Mouse (Mus musculus) embryo, embryonic 9.5 days (tissue): Measurements from ENCODE around the gene Col5a3.
A peak's percentile ranks its signal among the peaks of the same experiment; 100 is the strongest.

Experiments
- DNase-seq: peaks from one replicate; pipeline ENCODE4 v3.0.0-alpha.2; 2017; ENCODE audit errors: extremely low spot score

Gene Col5a3

DNA sequence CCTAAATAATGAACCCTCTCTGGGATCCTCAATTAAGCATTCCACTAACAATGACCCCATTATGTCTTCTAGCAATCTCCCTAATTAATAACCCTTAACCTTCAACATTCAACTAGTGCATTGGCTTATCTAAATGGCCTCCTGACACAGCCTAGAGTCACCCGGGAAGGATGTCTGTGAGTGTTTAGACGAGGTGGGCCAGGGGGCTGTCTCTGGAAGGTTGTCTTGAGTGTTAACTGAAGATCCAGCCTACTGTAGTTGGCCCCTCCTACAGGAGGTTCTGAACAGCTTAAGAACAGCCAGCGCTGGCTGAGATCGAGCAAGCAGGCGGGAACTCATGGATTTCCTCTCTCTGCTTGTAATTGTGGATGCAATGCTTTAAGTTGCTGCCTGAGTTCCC lies 9.2 kb downstream of the Col5a3 start:
- DNase-seq, result no peak

DNA sequence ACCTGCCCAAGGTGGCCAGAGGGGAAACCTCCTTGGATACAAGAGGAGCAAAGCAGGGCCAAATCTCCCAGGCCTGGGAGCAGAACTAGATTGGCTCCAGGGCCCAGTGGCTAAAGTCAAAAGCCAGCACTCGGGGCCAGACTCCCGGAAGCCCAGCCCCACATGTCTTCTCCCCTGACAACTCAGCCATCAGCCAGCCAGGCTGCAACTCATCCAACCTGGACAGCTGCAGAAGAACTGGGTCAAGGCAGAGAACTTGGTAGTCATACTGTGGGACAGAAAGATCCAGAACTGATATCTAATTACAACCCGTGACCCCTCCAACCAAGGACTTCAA lies 9.7 kb downstream of the Col5a3 start:
- DNase-seq, result no peak

DNA sequence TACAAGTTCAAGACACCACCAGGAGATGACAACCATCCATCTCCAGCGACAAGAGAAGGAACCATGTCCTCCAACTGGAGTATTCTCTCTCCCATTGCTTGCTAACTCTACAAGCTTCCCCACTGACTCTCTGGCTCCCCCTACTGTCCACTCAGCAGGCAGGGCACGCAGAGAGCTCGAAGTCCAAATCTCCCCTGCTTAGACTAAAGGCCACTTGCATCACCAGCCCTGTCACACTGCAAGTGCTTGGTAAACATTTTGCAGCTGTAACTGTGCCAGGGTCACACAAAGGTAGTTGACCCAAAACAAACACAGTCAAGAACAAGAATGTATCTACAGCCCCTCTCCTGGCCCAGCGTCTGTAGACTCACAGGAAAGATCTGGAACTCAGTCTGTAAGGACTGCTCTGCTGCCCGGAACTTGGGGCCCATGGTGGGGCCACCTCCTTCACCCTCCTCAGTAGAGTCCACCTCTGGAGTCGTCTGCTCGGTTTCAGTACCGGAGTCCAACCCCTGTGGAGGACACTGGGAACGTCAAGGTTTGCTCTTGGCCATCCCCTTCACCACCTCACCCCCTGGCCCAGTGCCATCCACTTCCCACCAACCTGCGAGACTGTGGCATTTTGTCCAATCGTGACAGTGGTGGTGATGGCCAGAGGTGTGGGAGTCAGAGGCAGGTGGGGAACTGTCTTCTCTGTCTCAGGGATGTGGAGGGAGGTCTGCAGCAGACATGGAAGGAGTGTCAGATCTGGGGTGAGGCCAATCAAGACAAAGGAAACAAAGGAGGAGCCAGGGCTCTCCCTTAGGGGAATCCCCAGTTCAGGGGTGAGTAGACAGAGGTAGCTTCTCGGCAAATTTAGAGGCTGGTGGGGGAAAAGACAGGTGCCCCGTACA lies 10.4 kb downstream of the Col5a3 start:
- peak; percentile 25 for DNase-seq

DNA sequence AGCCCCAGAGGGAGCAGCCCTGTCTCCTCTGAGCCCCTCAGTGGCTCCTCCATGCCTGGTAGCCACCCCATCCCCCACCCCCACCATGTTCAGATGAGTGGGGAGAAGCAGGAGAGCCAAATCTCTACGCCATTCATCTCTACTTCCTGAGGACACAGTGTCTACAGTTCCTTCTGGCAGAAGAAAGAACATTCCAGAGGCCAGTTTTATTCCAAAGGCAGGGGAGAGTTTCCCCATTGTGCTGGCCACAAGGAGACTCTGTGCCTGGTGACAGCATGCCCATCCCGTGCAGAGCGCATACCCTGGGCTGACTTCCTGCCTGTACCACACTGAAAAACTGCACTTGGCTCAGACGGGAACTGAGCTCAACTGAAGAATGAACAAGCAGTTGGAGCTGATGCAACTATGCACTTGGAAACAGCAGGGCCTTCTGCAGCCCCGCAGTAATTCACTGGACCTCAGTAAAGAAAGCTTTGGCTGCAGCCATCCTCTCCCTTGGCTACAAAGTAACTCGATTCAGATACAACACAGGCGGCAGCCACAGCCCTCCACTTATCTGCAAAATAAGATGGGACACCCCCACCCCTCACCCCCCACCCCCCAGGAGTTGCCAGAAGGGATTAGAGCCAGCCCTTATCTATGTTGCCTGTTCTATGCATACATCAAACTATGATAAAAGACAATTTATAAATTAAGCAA lies 20.6 kb downstream of the Col5a3 start:
- no peak for DNase-seq

DNA sequence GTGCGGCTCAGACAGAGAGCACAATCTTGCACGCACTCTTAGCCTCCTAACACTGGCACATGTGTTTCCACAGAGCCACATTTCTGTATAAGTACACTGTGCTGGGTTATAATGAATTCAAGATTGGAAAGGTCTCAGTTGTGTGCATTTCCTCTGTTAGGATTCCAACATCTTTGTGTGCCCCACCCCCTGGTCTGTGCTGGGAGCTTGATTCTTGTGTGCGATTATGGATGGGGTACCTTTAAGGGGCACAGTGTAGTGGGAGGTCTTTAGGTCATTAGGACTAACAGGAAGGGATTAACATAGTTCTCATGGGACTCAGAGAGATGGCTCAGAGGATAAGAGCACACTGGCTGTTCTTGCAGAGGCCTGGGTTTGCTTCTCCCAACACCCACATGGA lies 24.5 kb downstream of the Col5a3 start:
- no peak for DNase-seq

DNA sequence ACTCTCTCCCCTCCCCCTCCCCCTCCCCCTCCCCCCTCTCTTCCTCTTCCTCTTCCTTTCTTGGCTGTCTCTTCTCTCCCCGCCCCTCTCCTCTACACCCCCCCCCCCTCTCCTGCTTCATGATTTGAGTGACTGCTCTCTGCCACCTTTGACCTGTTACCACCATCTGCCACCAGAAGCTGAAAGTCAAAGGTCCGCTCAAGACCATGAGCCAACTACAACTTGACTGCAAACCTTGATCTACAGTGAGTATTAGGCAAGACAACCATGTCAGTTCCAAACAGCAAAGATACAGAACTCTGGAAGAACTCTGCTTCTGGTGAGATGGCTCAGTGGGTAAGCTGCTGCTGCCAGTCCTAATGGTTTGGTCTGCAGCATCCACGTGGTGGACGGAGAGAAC lies 25.2 kb downstream of the Col5a3 start:
- DNase-seq, result no peak

DNA sequence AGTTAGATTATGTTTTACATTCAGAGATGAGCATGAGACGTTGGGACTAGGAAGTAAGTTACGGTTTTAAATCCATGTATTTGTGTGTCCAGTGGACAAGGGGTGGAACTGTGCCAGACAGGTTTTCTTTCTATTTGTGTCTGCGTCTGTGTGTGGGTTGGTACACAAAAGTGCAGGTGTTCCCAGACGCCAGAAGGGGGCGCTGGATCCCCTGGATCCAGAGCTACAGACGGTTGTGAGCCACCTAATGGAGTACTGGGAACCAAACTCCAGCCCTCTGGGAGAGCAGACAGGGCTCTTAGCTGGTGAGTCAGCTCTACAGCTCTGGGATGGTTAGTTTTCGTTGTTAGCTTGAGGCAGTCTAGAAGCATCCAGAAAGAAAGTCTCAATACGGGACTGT lies 26.9 kb downstream of the Col5a3 start:
- no peak for DNase-seq

DNA sequence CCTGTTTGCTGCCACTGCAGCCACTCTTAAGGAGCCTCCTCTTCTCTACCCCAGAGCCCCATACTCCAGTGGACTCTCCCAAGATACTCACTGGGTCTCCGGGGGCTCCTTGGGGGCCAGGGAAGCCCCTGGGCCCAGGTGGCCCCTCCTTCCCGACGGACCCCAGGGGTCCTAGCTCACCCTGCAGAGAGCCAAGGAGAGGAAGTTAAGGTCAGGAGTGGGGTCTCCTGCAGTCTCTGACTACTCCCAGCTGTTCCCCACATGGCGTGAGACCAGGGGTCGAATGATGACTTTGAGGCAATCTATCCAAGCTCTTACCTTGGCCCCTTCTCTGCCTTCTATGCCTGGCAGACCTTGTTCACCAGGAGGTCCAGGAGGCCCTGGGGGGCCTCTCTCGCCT lies 29.8 kb downstream of the Col5a3 start:
- no peak for DNase-seq

DNA sequence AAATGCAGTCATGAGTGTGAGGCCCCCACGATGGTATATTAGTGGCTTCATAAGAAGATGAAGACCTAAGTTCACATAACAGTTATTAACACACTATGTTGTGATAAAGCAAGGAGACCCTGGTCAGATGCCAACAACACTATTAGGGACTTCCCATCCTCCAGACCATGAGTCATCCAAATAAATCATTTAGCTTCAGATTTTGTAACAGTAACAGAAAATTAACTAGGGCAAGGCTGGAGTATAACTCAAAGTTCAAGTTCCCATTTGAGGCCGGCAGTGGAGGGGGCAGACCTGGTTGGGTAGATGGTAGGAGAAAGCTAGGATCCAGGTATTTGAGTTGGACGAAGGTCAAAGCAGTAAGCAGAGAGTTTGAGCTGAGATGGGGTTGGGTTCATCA lies 33.6 kb downstream of the Col5a3 start:
- no peak for DNase-seq

DNA sequence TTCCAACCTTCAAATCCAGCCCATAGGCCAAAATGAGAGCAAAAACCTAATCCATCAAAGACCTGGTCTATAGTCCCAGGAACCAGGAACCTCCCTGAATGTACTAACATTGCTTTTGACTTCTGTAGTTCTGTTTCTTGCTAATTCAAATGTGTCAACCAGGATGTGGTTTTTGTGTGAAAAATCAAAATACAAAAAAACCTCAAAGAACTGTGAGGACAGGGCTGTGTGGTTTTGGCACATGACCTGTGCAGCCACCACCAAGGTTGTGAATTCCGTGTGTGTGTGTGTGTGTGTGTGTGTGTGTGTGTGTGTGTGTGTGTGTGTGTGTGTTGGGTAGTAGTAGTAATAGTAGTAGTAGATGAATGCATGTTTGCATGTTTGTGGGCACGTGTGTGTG lies 49.6 kb downstream of the Col5a3 start:
- DNase-seq, result no peak

DNA sequence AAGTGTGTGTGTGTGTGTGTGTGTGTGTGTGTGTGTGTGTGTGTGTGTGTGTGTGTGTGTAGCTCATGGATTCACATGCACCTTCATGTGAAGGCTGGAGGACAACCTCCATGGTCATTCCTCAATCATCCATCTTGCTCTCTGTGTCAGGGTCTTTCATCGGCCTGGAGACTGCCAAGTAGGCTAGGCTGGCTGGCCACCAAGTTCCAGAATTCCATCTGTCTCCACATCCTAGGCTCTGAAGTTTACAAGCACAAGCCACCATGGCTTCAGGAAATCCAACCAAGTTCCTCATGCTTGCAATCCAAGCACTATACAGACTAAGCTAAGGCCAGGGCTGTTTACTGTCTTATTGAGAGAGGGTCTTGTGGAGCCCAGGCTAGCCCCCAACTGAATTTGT lies 51.8 kb downstream of the Col5a3 start:
- no peak for DNase-seq

DNA sequence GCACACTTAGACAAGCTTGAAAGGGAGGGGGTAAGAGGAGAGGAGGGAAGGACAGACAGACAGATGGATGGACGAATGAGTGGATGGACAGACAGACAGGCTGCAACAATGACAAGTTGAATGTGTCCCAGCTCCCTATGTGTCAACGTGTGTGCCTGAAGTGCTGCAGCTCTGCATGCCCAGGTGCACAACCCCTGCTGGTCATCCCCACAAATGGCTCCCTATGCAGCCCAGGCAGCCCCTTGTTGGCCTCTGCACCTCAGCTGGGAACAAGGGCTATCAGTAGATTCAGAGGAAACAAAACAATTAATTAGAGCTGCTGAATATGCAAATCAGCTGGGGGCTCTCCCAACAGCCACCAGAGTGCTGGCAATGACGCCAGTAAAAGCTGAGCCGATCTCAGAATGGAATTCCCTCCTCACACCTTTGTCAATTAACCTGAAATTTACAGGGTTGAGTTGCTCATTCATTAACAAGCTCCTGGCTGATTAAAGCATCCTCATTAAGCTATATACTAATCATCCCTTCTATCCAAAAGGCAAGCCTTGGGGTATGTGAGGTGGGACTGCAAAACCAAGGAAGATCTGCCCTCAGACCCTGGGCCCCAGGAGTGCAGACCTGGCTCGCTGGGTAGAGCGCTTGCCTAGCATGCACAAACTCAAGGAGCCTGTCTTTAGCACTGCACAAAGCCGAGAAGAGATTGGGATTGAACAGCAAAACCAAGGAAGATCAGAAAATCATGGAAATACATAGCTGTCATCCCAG lies 52.5 kb downstream of the Col5a3 start:
- DNase-seq, result no peak

DNA sequence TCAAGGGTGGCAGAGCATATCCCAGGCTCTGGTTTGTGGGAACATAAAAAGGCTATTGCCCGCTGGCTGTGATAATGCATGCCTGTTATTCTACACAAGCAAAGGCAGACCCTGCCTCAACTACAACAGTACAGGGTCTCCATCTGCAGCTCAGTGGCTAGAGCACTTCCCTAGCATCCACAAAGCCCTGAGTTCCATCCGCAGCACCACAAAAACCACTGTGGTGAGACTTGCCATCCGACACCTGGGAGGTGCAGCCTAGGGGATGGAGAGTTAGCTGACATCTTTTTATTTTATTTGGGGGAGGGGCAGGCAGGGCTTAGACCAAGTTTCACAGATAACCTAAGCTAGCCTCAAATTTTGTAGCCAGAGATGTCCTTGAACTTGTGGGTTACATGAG lies 53.5 kb downstream of the Col5a3 start:
- DNase-seq, result no peak

DNA sequence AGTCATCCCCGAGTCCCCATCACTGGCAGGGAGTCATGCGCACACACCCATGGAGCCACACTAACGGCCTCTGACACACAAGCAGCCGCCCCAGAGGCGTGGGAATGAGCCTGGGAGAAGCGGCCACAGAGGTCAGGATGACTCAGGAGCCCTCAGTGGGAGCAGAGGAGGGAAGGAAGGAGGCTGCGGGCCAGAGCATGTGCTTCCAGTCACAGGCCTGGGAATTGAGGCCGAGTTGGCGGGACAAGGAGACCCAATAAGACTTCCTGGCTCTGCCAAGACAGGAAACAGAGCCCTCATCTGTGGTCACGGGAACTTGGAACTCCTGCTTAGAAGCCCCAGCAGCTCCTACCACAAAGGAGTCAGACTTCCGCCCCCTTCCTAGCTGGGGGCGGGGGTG lies 54.1 kb downstream of the Col5a3 start:
- no peak for DNase-seq

DNA sequence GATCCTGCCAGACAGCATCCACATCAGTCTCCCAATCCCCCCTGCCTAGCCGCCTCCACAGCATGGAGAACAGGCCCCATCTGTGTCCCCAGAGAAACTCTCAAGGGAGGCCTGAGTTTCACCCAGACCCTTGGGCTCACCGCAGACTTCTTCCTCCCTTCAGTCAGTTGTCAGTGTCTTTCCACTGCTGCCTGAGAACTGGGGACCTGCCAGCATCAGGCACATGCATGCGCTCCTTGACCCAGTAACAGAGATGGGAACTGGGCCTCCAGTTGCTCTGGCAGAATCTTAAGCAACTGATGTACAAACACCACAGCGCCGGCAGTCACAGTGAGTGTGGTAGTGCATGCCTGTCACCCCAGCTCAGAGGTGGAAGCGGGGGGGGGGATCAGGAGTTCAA lies 56.0 kb downstream of the Col5a3 start:
- no peak for DNase-seq

DNA sequence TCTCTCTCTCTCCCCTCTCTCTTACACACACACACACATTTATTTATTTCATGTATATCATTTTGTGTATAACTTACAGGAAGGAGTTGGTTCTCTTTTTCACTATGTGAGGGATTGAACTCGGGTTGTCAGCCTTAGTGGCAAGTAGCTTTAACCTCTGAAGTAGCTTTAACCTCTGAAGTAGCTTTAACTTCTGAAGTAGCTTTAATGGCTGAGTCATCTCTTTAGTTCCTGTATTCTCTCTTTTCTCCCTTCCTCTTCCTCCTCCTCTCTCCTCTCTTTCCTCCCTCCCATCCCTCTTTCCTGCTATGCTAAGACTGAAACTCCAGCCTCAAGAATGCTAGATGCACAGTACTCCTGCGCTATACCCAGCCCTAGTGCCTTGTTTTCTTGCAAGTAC lies 56.6 kb downstream of the Col5a3 start:
- DNase-seq, result no peak

DNA sequence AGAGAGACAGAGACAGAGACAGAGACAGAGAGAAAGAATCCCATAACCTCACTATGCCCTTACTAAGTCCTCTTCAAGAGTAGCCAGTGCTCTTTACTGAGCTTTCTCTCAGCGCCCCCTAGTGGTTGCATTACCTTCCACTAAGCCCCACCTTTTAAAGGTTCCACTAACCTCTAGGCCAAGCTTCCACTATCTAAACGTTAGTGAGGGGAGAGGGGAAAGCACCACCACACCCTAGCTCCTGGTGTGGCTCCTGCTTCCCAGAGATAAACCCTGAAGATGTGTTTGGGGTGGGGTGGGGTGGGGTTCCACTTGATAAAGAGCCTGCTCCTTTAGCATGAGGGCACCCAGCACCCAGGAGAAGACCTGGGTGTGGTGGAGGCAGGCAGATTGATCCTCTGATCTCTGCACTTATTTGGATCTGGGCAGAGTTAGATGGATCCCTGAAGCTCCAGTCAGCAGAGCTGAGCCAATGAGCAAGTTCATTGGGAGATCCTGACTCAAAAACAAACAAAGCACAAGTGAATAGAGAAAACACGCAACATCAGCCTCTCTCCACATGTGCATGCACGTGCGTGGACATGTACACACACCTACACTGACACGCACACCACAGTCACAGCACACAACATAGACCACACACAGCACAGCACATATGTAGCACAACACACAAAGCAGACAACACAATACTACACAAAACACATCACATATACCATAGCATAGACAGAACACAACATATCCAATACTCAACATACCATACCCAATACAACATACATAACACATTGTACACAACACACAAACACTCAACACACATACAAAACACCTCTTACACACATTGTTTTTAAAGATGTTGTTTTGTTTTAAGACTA lies 57.5 kb downstream of the Col5a3 start:
- DNase-seq, result peak; percentile 59

DNA sequence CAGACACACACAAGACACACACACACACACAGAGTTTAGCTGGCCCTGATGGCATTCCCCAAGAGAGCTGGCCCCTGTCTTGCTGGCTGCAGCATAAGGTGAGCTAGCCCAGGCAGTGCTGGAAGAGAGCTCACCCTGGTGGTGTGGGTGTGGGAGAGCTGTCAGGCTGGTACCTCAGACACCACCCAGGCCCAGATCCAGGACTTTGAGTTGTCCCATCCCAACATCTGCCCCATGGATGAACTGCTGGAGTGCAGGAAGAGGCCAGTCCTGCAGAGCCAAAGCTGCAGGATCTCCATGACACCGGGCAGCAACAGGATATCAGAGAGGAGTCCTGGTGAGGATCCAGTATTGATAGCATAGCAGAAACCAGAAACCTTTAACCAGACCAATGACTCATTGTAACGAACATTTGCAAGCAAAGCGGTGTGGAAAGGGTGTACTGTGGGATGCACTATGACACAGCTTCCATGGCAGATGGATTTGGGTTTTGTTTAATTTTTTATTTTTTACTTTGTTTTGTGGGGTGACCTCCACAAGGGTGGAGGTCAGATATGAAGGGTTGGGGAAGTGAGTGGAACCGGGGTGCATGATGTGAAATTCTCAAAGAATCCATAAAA lies 58.7 kb downstream of the Col5a3 start:
- DNase-seq, result no peak

DNA sequence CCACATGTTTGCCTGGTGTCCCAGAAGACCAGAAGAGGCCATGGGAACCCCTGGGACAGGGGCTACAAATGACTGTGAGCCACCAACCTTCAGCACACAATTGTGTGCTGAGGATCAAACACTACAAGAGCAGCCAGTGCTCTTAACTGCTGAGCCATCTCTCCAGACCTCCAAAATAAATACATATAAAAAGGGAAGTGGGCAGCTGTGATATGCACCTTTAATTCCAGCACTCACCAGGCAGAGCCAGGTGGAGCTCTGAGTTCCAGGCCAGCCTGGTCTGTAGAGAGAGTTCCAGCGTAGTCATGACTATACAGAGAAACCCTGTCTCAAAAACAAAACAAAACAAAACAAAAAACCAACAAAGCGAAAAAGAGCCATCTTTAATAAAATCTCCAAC lies 60.5 kb downstream of the Col5a3 start:
- DNase-seq, result no peak

DNA sequence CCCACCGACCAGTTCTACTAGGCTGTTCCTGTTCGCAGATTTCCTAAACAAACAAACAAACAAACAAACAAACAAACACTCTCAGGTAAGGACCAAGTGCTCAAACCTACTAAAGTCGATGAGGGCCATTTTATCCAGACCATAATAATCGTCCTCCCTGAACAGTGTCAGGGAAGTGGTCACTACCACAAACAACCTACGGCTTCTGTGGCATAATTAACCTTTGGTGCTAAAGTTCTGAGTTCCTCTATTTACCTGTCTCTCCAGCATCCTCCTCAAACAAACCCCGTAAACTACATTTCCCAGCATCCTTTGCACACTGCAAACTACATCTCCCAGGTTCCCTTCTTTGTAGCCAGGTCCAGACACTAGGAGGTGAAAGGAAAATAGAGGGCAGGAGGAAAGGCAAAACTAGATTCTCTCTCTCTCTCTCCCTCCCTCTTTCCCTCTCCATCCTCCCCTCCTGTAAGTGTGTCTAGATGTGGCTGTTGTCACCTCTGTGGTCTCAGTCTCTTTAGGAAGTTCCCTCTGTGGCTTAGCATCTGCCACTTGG lies 63.3 kb downstream of the Col5a3 start:
- DNase-seq, result no peak

DNA sequence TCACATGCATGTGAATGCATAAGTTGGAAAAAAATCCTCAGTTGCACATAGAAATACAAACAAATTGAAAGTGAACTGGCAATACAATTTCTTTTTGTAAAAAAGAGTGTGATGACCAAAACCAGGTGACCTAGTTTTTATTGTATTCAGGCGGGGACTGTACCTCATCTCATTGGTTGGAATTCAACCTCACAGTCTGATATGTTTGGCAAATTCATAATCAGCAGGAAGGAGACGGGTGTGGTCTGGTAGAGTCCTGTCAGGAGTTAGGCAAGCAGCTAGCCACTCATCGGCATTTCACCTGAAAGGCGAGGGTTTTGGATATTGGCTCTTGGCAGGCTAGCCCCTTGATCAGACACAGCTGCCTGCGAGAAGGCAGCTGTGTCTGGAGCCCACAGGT lies 65.7 kb downstream of the Col5a3 start:
- no peak for DNase-seq
